Mouse (Mus musculus) lung, adult 2 months (tissue): ENCODE measurements around the gene Scamp4. TPM values are rescaled to one million over a fixed set of nuclear protein-coding genes. Genes with fewer than 3 reads are reported as not detected.

Experiments used
- DNase-seq: peaks from one replicate; pipeline ENCODE4 v3.0.0; 2022
- H3K4me1 ChIP-seq: fragments of 200-500 bp; 2 replicates; pipeline ENCODE4 v1.6.1; 2011; ENCODE audit warnings: low read length; ENCODE audit not compliant: control insufficient read depth, insufficient read depth
- H3K4me3 ChIP-seq: fragments of 200-500 bp; replicated peaks from 2 replicates; pipeline ENCODE3; 2011; ENCODE audit warnings: low read depth, mild to moderate bottlenecking, control low read depth, low read length; ENCODE audit errors: extremely low read depth
- CTCF ChIP-seq: fragments of 200-500 bp; IDR thresholded peaks from 2 replicates; pipeline ENCODE4 v1.5.1; 2011; ENCODE audit warnings: mild to moderate bottlenecking, low read length, control low read depth; ENCODE audit not compliant: insufficient read depth
- POLR2A ChIP-seq: fragments of 200-500 bp; IDR thresholded peaks from 2 replicates; pipeline ENCODE4 v1.6.1; 2011; ENCODE audit warnings: low read depth, mild to moderate bottlenecking, control low read depth, low read length, borderline replicate concordance; ENCODE audit errors: extremely low read depth
- WGBS: fragments of 180-500 bp; shearing (Covaris S2); methylation state at CpG from one replicate; pipeline ENCODE4 v1.1.7; 2018; 5-methylcytosine and 5-hydroxymethylcytosine counted together
- polyA plus RNA-seq: library from polyadenylated mRNA; depleted of rRNA; stranded (reverse); fragments of >200 nt; gene quantifications from 2 replicates; pipeline ENCODE4 v1.2.3, GENCODE M21; 2012; rRNA removed

Scamp4 gene
- polyA plus RNA-seq, 1 experiment = 110 TPM

DNA sequence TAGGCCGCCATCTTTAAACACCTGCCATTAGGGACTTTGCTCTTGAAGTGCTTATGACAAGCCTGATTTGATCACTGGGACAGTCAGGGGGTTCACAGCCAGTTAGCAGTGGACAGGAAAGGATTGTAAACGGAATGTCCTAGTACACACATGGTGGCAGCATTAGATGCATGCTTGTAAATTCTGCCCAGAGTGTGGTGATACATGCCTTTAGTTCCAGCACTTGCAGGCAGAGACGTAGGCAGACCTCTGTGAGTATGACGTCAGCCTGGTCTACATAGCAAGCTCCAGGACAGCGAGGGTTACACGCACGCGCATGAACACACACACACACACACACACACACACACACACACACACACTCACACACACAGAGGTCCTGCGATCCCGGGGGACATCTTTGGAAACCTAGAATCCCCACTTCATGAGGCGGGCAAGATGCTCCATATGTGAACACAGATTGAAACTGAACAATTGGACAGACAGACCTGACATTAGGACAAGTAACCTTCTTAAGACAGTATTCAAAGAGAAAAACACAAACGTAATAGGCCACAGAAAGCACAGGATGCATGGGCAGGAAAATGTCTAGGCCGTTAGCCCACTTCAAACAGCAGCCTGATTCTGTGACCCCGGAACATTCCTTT lies 55.6 kb downstream of the Scamp4 start:
- 73% methylated on average over 14 of the region's 14 CpGs for WGBS
- Histone ChIP-seq H3K4me3 (no peak overlapping the region), H3K4me1 (peaks cover 14% of the 10 kb centered on the region)
- no peak for DNase-seq
- TF ChIP-seq CTCF (no peak), POLR2A (no peak)

DNA sequence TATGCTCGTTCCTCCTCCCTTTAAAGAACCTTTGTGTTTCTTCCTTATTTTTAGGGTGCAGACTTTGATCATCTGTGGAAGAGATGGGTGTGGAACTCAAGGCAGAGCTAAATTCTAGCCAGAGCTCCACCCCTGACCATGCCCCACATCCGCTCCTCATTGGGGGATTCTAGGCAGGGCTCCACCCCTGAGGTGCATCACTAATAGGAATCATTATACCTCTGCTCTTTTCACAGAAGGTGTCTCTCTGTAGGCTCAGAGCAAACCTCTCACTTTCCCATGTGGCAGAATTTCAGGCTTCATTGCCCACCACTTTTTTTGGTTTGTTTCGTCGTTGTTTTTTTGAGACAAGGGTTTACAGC lies 56.1 kb downstream of the Scamp4 start:
- Histone ChIP-seq H3K4me1 (peaks cover 18% of the 10 kb centered on the region), H3K4me3 (no peak overlapping the region)
- DNase-seq = no peak
- no peak for TF ChIP-seq CTCF
- no peak for TF ChIP-seq POLR2A
- 50% methylated on average over 4 of the region's 4 CpGs for WGBS

DNA sequence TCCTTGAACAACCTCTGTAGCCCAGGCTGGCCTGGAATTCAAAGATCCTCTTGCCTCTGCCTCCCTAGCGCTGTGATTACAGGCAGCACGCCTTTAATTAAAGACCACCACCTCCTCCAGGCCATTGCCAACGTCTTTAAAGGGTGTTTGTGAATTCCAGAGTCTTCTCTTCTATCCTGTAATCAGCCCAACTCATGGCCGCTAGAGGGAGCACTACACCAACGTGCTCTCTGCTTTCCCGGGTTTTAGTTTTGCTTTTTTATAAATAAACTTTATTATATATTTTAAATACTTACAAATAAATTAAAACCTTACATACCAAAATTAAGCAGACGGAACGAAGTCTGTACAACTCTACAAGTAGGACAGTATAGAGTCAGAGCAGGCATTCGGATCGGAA lies 56.5 kb downstream of the Scamp4 start:
- no peak for TF ChIP-seq POLR2A
- TF ChIP-seq CTCF = peak; percentile 73
- no peak overlapping the region for H3K4me3 ChIP-seq
- peak; percentile 77 for DNase-seq
- 6% methylated on average over 10 of the region's 10 CpGs for WGBS
- H3K4me1 ChIP-seq = peaks cover 22% of the 10 kb centered on the region

DNA sequence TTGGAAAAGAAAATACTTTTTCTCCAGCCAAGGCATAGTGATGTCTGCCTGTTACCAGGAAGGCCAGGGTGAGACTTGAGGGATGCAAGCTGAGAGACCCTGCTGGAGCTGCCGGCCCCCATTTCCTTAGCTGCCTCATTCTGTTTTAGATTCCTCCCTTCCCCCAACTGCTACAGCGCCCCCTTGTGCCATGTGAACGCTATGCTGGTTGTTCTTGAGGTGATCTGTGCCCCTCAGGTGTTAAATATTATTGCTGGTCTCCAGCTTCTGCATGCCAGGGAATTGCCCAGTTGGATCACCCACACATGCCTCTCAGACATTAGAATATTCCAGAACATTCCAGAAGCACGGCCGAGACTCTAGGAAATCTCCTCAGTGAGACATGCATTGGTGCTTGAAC lies 58.5 kb downstream of the Scamp4 start:
- 23% methylated on average over 5 of the region's 5 CpGs for WGBS
- DNase-seq = peak; percentile 67
- no peak for TF ChIP-seq POLR2A
- peak; percentile 80 for TF ChIP-seq CTCF
- Histone ChIP-seq H3K4me1 (peaks cover 32% of the 10 kb centered on the region), H3K4me3 (no peak overlapping the region)

DNA sequence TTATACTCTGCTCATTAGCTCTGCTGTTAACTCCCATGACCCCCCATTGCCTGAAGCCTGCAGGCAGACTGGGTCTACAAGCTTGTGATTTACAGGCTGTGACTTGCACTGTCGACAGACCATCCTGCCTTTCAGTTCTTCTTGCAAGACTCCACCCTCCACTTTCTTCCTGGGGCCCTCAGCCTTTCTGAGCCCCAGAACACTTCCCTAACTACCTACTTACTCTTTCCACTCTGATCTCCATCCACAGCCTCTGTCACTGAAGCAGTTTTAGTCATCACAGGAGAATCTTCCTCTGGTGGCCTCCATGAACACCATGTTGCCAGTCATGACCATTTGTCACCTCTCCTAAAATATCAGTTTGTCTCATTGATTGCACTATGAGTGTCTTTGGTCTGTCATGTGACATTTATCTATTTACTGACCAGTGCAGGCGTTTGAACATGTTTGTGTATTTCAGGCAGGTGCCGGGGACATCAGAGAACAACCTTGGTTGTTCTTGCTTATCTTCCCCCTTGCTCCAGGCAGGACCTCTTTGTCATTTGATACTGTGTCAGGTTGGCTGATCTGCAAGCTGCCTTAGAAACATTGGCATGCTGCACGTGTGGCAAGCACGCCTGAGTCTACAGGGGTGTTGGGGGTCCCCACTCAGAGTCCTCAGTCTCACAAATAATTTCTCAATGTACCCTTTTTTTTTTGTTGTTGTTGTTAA lies 61.0 kb downstream of the Scamp4 start:
- Histone ChIP-seq H3K4me3 (no peak overlapping the region), H3K4me1 (peaks cover 42% of the 10 kb centered on the region)
- TF ChIP-seq CTCF (no peak), POLR2A (no peak)
- peak; percentile 27 for DNase-seq
- 26% methylated on average over 5 of the region's 5 CpGs for WGBS

DNA sequence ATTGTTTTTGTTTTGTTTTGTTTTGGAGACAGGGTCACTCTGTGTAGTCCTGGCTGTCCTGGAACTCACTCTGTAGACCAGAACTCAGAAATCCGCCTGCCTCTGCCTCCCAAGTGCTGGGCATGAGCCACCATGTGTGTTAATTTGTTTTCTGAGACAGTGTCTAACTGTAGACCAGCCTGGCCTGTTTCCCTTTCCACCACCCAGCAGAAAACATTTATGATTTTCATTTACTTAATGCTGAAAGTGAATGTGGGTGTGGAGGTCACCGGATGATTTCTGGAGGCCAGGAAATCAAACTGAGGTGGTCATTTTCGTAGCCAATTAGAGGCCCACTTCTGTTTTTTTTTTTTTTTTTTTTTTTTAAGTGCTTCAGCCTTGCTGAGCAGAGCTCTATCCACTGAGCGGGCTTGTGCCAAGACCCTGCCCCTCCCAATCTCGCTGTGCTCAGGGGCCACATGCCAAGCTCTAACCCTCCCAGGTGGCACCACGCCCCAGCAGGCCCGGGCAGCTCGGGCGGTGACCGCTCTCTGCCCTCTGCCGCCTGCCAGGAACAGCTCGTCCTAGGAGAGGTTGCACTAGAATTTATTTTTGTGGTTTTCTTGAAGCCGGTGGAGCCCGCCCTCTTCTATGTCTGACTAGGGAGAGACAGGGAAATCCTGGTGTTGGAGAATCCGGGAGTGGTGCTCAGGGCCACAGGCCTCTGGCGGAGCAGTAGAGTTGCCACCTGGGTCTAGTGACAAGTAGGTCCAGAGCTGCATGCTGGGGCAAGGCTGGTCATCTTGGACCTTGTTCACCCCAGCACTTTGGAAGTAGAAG lies 61.7 kb downstream of the Scamp4 start:
- no peak for TF ChIP-seq CTCF
- peak; percentile 33; the same call in 1 of the 2 replicates for TF ChIP-seq POLR2A
- Histone ChIP-seq H3K4me1 (peaks cover 47% of the 10 kb centered on the region), H3K4me3 (peak overlapping the region; percentile 31)
- DNase-seq = peak; percentile 91
- WGBS = 4% methylated on average over 16 of the region's 16 CpGs

DNA sequence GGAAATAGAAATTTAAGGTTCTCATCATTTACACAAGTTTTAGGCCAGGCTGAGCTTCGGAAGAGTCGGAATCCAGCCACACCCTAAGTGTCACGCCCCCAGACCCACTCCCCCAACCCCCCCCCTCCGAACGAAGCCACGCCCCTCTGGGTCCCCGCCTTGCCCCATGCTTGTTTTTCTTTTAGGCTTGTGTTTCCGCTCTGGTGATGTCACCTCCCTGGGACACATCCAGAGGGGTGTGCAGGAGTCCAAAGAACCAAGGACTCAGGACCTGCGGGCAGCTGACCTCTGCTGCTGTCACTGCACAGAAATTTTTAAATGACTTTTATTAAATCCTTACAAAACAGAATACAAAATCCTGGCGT lies 62.3 kb downstream of the Scamp4 start:
- H3K4me1 ChIP-seq = peaks cover 53% of the 10 kb centered on the region
- H3K4me3 ChIP-seq = peak overlapping the region; percentile 31
- 5% methylated on average over 10 of the region's 10 CpGs for WGBS
- peak; percentile 66 for DNase-seq
- no peak for TF ChIP-seq CTCF
- TF ChIP-seq POLR2A = no peak; the same call in 1 of the 2 replicates

Other genes with a start within 250 kb of the Scamp4 start
- 5.5 and 6.0 TPM in 2 replicates for gene Plk5, start 246.4 kb upstream of the Scamp4 start, polyA plus RNA-seq
- gene Mex3d, start 215.2 kb upstream of the Scamp4 start, polyA plus RNA-seq = 37.5 and 48.3 TPM in 2 replicates
- 131 and 143 TPM in 2 replicates for gene Mbd3, start 203.3 kb upstream of the Scamp4 start, polyA plus RNA-seq
- gene Uqcr11, start 196.0 kb upstream of the Scamp4 start, polyA plus RNA-seq = 1,202 and 1,263 TPM in 2 replicates
- 94.7 and 98.6 TPM in 2 replicates for gene Tcf3, start 169.2 kb upstream of the Scamp4 start, polyA plus RNA-seq
- not detected in 2 replicates for gene Onecut3, start 108.0 kb upstream of the Scamp4 start, polyA plus RNA-seq
- gene Atp8b3, start 63.7 kb upstream of the Scamp4 start, polyA plus RNA-seq = 0.08 and 0.11 TPM in 2 replicates
- 61.8 and 62.7 TPM in 2 replicates for gene Rexo1, start 41.3 kb upstream of the Scamp4 start, polyA plus RNA-seq
- 24.8 and 31.5 TPM in 2 replicates for gene Klf16, start 25.6 kb upstream of the Scamp4 start, polyA plus RNA-seq
- 191 and 262 TPM in 2 replicates for gene Abhd17a, start 12.5 kb upstream of the Scamp4 start, polyA plus RNA-seq
- 10.0 and 14.1 TPM in 2 replicates for gene Adat3, start within 50 bp of the Scamp4 start, polyA plus RNA-seq
- 1.6 and 2.2 TPM in 2 replicates for gene Gm49322, start 3.1 kb downstream of the Scamp4 start, polyA plus RNA-seq
- gene Csnk1g2, start 20.0 kb downstream of the Scamp4 start, polyA plus RNA-seq = 246 and 276 TPM in 2 replicates
- gene Btbd2, start 54.2 kb downstream of the Scamp4 start, polyA plus RNA-seq = 87.0 and 91.3 TPM in 2 replicates
- gene Mknk2, start 75.2 kb downstream of the Scamp4 start, polyA plus RNA-seq = 267 and 338 TPM in 2 replicates
- gene Mob3a, start 99.1 kb downstream of the Scamp4 start, polyA plus RNA-seq = 51.5 and 52.4 TPM in 2 replicates
- gene Izumo4, start 99.3 kb downstream of the Scamp4 start, polyA plus RNA-seq = 61.9 and 70.8 TPM in 2 replicates
- 111 and 136 TPM in 2 replicates for gene Ap3d1, start 139.4 kb downstream of the Scamp4 start, polyA plus RNA-seq
- 29.9 and 43.0 TPM in 2 replicates for gene Dot1l, start 152.3 kb downstream of the Scamp4 start, polyA plus RNA-seq
- 35.7 and 38.7 TPM in 2 replicates for gene Sf3a2, start 195.3 kb downstream of the Scamp4 start, polyA plus RNA-seq
- 51.2 and 58.8 TPM in 2 replicates for gene Plekhj1, start 195.8 kb downstream of the Scamp4 start, polyA plus RNA-seq
- 0.62 and 1.3 TPM in 2 replicates for gene Amh, start 202.4 kb downstream of the Scamp4 start, polyA plus RNA-seq
- 7.7 TPM in 1 of 2 replicates, not detected in the other for gene Jsrp1, start 210.6 kb downstream of the Scamp4 start, polyA plus RNA-seq
- 804 and 834 TPM in 2 replicates for gene Oaz1, start 223.8 kb downstream of the Scamp4 start, polyA plus RNA-seq
- 0.10 and 0.31 TPM in 2 replicates for gene Lingo3, start 241.2 kb downstream of the Scamp4 start, polyA plus RNA-seq